Mouse (Mus musculus): ENCODE measurements around the gene Sept6. TPM values are rescaled to one million over a fixed set of nuclear protein-coding genes. Genes with fewer than 3 reads are reported as not detected.
"Not testable (repeated sequence)": the region's sequence is repeated elsewhere in the genome, so short reads cannot be mapped to it uniquely, and the experiment has no call there.

Sept6 gene
- total RNA-seq, 2 experiments from 2014 or later: 91.6 to 96.5 TPM

DNA sequence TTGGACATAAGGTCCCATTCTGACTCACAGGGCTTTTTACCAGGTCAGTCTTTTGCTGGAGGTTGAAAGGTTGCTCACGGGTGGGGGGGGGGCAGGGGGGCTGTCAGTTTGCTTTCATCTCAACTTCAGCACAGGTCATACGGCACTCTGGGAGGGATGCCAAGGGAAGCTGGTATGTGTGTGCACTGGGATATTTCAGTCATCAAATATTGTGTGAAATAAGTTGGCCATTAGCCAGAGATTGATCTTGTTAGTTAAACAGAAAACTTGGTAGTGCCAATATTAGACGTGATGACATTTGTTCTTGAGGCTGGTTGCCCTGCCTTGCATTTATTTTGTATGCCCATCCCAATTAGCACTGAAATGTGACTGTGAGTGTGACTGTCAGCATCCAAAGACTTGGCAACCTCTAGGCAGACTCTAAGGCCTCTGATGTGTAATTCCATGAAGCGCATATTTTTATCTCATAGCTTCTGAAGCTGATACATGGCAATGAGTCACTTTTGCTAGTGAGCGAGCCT is 18.6 kb downstream of the Sept6 start:
- intact Hi-C loops (cut with DNase I): loop anchor here (10.0 kb wide), 1 partner anchor 48 kb away; no protein-coding TSS in a partner anchor

DNA sequence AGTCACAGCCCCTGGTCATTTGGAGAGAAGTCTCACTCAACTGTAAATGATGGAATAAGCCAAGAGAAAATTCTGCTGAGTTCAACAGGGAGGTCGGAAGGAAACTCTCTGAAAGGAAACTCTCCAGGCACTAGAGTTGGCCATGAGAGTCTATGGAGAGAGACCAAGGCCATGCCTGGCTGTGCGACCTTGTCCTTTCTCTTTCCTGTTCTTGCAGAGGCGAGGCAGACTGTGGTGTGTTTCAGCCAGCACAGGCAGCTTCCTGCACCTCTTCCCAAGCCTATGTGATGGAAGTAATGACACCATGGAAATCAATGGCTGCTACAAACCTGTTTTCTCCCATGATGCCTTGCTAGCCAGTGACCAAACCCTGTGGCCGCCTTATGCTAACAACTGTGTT is 20.4 kb downstream of the Sept6 start:
- intact Hi-C loops (cut with DNase I): loop anchor here (10.0 kb wide), 1 partner anchor 46 kb away; no protein-coding TSS in a partner anchor
- no peak for DNase-seq

More for the DNA sequence above, 18.6 kb downstream of the Sept6 start:
- no peak for DNase-seq

DNA sequence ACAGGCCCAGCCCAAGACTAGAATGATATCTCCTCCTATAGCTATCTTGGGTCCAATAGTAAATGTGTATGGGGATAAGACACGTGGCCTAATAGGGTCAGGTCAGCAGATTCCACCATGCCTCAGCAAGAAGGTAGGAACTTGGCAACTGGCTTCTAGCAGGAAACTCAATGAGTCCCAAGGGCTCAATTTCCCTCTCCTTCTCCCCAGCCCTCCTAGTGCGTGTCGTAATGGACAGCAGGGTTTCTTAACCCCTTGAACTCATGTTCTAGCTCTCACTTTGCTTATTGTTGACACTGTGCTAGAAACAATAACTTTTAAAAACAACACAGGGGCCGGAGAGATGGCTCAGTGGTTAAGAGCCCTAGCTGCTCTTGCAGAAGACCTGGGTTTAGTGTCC is 22.1 kb downstream of the Sept6 start:
- DNase-seq: no peak
- intact Hi-C loops (cut with DNase I): no loop called here

DNA sequence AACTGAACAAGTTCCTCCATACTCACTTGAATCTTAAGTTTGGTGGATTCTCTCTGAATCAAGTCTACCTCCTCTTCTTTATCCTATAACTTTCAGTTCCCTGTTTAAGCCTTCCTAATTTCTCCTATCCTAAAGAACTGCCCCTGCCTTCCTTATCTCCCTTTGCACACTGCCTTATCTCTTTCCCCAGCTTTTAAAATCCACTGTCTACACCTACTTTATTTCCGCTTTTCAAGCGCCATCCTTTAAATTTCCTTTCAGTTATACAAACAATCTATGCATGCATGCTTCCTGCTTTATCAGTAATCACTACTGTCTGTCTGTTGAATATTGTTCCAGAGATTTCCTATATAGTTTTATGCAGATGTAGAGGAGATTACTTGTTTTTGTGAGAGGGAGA is 34.9 kb downstream of the Sept6 start:
- intact Hi-C loops (cut with DNase I): no loop called here
- no peak for DNase-seq

DNA sequence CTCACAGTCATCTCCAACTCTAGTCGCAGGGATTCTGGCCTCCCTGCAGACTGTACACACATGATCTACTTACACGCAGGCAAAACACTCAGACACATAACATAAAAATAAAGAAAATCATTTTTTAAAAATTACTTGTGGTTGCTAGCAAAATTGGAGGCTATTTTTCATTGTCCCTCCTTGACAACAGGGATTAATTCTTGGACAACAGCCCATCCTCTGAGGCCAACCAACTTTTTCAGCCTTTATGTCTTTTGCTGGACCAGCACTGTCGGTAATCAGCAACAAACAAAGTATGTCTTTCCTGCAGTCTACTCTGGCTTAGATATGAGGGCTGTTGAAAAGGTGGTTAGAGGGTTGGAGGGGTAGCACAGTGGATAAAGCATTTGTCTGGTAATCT is 50.5 kb downstream of the Sept6 start:
- DNase-seq: no peak
- intact Hi-C loops (cut with DNase I): no loop called here

DNA sequence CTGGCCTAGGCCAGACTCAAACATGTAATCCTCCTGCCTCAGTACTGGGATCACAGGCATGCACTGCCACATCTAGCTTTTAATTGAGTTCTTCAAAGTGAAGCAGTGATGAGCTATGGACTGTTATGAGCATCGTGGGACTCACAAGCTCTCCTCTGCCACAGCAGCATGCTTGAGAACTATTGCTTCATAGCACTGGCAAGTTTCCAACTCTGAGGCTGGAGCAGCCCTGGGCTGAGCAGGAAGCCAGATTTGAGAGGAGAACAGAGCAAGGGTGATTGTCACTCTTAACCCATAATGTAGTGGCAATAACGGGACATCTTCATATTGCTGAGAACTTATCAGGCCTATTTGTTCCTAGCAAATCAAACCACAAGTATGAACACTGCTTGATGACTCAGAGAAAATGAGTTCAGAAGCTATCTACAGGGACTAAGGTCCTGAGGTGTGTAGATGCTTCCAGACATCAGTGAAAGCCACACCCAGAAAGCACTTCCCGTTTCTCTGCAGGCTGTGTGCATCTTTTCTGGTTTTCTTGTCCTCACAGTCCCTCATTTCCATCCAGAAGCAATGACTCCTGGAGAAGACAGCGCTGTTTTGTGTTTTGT is 51.7 kb downstream of the Sept6 start:
- intact Hi-C loops (cut with DNase I): no loop called here
- peak; percentile 10 for DNase-seq

DNA sequence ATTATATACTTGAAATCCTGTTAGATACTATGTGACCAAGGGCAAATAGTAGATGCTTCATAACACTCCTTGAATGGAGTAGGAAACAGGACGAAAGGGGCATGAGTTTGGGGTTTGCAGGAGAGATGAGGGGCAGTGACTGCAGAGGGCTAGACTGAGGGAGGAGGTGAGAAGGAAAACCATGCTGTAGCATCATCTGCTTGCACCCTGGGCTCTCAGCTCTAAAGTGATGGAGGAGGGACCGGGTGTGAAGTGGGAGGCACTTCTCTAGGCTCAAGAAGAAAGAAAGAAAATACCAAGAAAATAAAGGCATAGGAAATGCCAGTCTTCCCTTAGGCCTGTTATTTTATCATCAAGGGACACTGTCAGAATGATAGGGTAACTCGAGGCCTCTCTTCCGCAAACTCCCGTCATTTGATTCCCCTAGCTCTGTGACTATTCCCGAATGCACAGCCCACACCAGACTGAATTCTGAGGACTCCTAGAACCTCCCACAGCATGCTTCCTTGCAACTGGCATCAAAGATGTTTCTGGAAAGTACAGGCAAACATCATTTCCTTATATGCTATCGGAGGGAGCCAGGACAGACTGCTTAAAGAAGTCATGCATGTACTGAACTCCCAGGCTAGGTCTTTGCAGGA is 56.1 kb downstream of the Sept6 start:
- DNase-seq: no peak
- intact Hi-C loops (cut with DNase I): no loop called here

DNA sequence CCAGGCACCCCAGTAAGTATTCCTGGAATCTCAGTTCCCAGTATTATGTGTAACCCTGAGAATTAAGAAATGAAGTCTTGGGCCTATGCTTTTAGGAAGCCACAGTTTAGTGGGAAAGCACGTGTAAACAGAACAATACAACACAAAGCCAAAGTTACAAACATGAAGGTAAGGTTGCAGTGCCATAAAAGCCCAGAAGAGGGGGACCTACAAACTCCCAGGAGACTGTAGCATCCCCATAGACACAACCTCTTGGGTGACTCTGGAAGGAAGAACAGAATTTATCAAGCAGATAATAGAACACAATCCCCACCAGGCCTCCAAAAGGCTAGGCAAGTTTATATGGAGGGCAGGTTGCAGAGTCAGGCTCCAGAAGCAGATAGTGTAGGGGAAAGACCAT is 61.0 kb downstream of the Sept6 start:
- intact Hi-C loops (cut with DNase I): no loop called here
- no peak for DNase-seq

DNA sequence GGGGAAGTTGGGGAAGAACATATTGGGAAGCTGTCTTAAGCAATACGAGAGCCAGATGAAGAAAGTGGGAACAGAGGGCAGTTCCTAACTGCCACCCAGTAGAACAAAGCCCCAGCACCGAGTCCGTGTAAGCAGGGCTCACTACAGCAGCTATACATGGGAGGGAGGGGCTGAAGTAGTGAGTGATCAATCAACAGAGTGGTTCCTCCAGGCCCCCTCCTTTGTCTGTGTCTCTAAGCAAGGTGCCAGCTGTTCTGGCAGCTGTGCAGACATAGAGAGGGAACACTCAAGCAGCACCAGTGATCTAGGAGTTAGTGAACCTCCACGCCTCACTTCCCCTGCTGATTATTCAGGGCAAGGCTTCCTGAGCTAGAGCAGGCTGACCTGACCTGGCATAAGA is 61.9 kb downstream of the Sept6 start:
- intact Hi-C loops (cut with DNase I): loop anchor here (10.0 kb wide), 2 partner anchors 45 to 95 kb away; no protein-coding TSS in a partner anchor
- DNase-seq: no peak

DNA sequence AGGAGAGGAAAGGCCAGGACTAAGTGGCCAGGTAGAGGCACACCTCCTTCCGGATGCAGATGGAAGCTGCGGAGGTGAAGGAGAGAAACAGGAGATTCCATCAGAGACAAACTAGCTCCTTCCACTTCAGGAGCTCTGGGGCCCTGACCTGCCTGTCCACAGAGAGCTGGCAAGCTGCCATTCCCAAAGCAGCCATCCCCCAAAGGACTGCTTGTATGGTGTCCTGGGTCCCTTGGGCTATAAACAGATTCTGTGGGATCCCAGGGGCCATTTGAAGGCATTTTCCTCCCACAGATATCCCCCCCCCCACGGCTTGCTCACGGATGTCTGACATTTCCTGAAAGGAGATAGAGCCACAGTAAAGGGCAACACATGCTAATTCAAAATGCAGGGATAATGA is 62.8 kb downstream of the Sept6 start:
- no peak for DNase-seq
- intact Hi-C loops (cut with DNase I): loop anchor here (10.0 kb wide), 2 partner anchors 46 to 96 kb away; no protein-coding TSS in a partner anchor

DNA sequence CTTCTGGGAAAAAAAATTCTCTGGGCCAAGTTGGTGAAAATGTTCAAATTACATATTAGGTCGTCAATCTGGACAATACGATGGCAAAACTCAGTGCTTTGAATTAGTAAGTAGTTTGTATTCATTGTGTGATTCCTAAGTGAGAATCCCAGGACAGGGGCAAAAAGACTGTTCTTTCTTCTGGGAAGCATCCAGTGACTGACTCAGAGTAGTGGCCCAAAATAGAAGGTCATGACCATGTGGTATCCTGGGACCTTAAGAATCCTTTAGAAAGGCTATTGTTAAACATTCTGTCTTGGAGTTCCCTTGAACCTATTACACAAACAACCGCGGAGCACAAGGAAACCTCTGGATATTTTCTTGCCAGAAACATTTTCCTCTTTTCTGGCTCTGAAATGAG is 70.2 kb downstream of the Sept6 start:
- no peak for DNase-seq
- intact Hi-C loops (cut with DNase I): loop anchor here (10.0 kb wide), 2 partner anchors 53 to 103 kb away; no protein-coding TSS in a partner anchor

DNA sequence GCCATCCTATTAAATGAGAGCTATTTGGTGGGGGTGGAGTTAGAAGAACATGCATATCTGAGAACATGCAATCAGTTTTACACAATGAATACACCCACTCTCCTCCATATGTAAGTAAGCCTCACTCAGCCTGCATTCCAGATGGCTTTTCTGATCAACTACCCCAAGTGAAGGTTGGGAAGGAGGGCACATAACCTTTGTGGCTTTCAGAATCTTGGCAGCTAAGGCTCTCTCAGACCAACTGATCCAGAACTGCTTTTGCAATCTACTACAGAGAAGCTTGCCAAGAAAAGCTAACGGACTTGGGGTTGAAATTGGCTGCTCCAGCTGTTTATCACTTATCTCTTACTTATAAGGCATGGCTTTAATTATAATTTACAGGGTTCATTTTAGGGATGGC is 73.8 kb downstream of the Sept6 start:
- intact Hi-C loops (cut with DNase I): no loop called here
- no peak for DNase-seq

DNA sequence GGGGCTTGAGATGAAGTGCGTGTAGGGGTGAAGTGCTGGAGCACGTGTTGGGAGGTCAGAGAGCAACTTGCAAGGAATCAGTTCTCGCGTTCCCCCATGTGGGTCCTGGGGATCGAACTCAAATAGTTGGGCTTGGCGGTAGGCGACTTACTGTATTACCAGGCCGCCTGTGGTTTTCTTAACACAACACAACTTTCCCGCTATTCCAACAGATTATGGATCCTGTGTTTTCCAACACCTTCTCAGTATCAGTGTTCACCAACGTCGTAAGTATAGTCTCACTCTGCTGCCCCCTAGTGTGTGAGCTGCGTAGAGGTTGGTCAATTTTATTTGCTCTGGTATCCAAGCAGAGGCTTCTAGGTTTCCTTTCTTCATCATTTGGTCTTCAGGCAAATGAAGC is 80.3 kb downstream of the Sept6 start:
- DNase-seq: peak; percentile 40
- intact Hi-C loops (cut with DNase I): no loop called here

DNA sequence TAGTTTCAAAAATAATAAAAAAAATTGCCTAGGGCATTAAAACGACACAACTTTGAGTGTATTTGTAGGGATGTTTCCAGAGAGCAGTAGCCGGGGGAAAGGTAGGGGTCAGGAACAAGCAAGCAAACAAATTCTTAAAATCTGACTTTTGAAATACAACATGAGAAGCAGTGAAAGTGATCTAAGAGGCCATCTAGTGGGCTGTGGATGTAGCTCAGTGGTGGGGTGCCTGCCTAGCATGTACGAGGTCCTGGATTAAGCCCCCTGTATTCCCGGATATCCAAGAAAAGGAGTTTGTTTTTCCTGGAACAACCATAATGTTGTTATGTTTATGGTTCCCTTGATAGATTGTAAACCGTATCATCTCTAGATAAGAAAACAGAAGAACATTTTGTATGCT is 85.1 kb downstream of the Sept6 start:
- intact Hi-C loops (cut with DNase I): loop anchor here (10.0 kb wide), 1 partner anchor 272 kb away; no protein-coding TSS in a partner anchor
- no peak for DNase-seq

DNA sequence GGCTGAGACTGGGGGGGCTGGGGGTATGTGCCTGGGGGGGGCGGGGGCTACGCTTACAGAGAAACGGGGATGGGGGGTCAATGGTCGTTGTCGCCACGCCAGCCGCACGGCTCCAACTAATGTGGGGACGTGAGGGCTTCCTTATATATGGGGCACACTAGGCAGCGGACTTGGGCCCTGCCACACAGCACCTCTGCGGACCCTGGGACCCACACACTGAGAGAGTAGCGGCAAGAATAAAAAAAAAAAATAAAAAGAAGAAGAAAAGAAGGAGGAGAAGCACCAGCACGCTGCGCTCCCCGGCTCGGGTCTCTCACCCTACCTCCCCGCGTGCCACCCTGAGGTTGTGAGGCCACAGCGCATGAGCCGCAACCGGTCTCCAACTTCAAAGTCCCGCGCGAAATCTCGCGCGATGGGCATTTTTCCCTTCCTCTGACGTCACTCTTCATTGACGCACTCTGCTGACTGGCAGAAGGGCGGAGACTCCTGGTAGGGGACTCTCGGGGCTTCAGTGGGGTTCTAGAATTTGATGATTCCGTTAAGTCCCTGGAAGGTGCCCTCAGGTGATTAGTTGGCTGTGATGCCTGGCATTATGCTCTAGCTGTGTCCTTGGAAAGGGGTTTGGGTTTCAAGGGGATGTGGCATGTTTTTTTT is 88.4 kb downstream of the Sept6 start:
- peak; percentile 92 for DNase-seq
- intact Hi-C loops (cut with DNase I): loop anchor here (10.0 kb wide), 1 partner anchor 268 kb away; no protein-coding TSS in a partner anchor

DNA sequence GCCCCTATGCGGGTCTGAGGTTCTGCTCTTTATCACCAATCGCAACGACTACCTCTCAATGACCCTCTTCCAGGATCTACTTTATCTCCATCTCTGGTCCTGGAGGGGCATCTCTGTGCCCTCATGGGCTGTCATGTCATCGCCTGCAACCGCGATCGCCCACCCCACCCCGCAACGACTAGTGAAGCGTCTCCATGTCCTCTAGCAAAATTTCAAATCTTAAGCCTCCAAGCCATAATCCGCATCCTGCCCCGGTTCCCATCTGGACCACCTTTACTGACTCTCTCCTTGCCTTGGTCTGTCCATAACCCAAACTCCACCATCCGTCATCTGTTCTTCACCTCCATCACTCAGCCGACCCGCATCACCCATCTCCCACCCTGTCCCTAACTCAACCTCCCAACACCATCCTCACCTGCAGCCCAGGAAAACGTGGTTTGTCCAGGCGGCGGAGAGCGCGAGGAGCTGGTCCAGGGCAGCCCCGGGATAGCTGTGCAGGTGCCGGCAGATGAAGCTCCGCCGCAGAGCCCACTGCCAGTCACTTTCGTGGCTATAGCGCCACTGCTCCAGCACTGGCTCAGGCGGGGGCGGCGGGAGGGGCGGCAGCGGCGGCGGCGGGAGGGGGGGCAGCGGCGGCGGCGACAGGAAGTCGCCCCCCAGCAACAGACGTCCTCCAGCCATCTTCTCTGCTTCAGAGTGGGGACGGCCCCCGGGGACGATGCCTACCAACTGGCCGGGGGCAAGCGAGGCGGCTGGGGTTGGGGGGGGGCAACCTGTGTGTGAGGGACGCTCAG is 89.1 kb downstream of the Sept6 start, which contains the start of gene Nkrf:
Nkrf (minus strand) TSS at position 579 of the 794 bp plus-strand sequence.
- intact Hi-C loops (cut with DNase I): loop anchor here (10.0 kb wide), 1 partner anchor 268 kb away; no protein-coding TSS in a partner anchor

DNA sequence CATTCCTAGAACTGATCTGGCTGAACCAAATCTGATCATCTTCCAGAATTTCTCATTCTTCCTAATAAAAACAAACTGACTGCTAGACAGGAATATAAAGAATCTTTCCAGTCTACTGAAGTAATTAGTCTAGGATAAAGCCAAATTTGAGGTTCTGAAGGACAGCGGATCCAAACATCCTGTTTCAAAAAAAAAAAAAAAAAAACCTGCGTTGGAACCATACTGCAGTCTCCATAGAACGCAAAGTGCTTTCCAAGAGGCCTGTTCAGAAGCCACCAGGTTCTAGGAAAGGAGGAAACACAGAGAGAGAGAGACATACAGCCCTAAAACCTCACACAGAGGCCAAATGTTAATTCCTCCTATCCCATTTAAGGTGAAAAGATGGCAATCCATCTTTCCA is 89.9 kb downstream of the Sept6 start:
- DNase-seq: no peak
- intact Hi-C loops (cut with DNase I): loop anchor here (10.0 kb wide), 1 partner anchor 267 kb away; no protein-coding TSS in a partner anchor

More for the DNA sequence above, 89.1 kb downstream of the Sept6 start, which contains the start of gene Nkrf:
- DNase-seq: peak; percentile 53

DNA sequence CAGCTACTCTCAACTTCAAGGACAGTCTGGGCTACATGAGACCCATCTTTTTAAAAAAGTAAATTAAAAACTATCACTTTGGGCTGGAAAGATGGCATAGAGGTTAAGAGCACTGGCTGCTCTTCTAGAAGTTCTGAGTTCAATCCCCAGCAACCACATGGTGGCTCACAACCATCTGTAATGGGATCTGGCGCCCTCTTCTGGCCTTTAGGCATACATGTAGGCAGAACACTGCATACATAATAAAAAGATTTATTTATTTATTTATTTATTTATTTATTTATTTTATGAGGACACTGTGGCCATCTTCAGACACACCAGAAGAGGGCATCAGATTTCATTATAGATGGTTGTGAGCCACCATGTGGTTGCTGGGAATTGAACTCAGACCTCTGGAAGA is 92.7 kb downstream of the Sept6 start:
- intact Hi-C loops (cut with DNase I); DNase-seq: not testable (repeated sequence)

DNA sequence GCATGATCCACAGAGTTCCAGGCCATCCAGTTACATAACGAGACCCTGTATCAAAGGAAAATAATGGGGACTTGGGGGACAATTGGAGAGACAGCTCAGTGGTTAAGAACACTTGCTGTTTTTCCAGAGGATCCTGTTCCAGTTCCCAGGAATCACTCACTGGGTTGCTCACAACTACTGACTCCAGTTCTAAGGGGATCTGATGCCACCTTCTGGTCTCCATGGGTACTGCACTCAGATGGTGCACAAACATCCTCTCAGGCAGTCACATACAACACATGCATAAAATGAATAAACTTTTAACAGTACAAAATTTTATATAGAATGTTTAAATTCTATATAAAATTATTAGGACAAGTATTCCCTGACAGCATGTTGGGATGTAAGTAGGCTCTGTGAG is 106.9 kb downstream of the Sept6 start:
- intact Hi-C loops (cut with DNase I): no loop called here
- peak; percentile 11 for DNase-seq

DNA sequence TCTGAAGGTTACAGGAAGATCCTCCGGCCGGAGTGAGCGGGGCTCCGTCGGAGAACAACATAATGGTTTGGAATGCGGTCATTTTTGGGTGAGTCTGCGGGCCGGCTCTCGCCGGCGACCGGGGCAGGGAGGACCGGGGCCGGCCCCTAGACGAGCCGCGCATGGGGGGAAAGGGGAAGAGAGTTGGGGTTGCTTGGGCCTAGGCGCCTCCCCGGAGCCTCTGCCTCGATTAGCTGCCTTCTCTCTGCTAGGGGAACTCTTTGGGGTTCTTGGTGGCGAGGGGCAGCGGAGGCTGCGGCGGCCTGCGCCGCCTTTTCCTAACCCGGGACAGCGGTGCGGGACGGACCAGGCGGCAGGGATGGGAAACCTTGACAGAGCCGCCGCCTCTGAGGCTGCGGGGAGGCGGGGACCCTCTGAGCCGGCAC is 116.9 kb downstream of the Sept6 start:
- DNase-seq: no peak
- intact Hi-C loops (cut with DNase I): no loop called here
